Mouse (Mus musculus): ENCODE measurements at regions not wholly inside any gene's neighbourhood (a gene's known extent, or its start where the extent isn't known, plus 50 kb on each side); places are given as distances from the start of the nearest gene placed in this dataset.
A peak's percentile ranks its signal among the peaks of the same experiment; 100 is the strongest.

- no peak for ATAC-seq (ENCODE audit: insufficient read depth, low FRiP score)
- WGBS, result 56% methylated on average over 7 of the region's 7 CpGs
Observed at GRCm38 (mm10) chr2:92525628-92526027, 65.3 kb upstream of the Slc35c1 start.

GRCm38 (mm10) chr2:92525062-92525623 lies 64.8 kb upstream of the Slc35c1 start:
- Histone ChIP-seq H3K4me2 (ENCODE audit: low read depth, low read length) (no peak overlapping the region), H3K4me1 (ENCODE audit: control insufficient read depth, insufficient read depth, low read length) (peaks cover 10% of the 10 kb centered on the region; the same call in 1 of the 2 replicates), H3K4me3 (replicated peaks; ENCODE audit: low read length) (no peak overlapping the region), H3K27me3 (ENCODE audit: control insufficient read depth, insufficient read depth, low read length) (no peaks in the 10 kb centered on the region), H3K9ac (ENCODE audit: low read length) (no peak overlapping the region), H3K27ac (ENCODE audit: low read length) (no peak overlapping the region), H3K9me3 (replicated peaks; ENCODE audit: control insufficient read depth, low read length) (no peaks in the 10 kb centered on the region), H3K36me3 (ENCODE audit: control insufficient read depth, insufficient read depth, low read length) (no peaks in the 10 kb centered on the region)
- 76% methylated on average over 10 of the region's 10 CpGs for WGBS
- ATAC-seq (ENCODE audit: insufficient read depth, low FRiP score), result no peak

More at GRCm38 (mm10) chr2:92525628-92526027, 65.3 kb upstream of the Slc35c1 start:
- no peak overlapping the region for H3K9ac ChIP-seq (ENCODE audit: low read length)
- no peaks in the 10 kb centered on the region for H3K36me3 ChIP-seq (ENCODE audit: control insufficient read depth, insufficient read depth, low read length)
- no peak overlapping the region for H3K4me2 ChIP-seq (ENCODE audit: low read depth, low read length)
- H3K27ac ChIP-seq (ENCODE audit: low read length), result no peak overlapping the region
- H3K9me3 ChIP-seq (replicated peaks; ENCODE audit: control insufficient read depth, low read length), result no peaks in the 10 kb centered on the region
- H3K27me3 ChIP-seq (ENCODE audit: control insufficient read depth, insufficient read depth, low read length), result no peaks in the 10 kb centered on the region
- H3K4me3 ChIP-seq (replicated peaks; ENCODE audit: low read length), result no peak overlapping the region
- peaks cover 10% of the 10 kb centered on the region; the same call in 1 of the 2 replicates for H3K4me1 ChIP-seq (ENCODE audit: control insufficient read depth, insufficient read depth, low read length)

- 90% methylated on average over 9 of the region's 9 CpGs for WGBS
- Histone ChIP-seq H3K4me2 (ENCODE audit: low read depth, low read length) (no peak overlapping the region), H3K9me3 (replicated peaks; ENCODE audit: control insufficient read depth, low read length) (no peaks in the 10 kb centered on the region)
Observed at GRCm38 (mm10) chr2:92524346-92524905, 64.1 kb upstream of the Slc35c1 start.

GRCm38 (mm10) chr2:92523321-92523895 lies 63.1 kb upstream of the Slc35c1 start:
- no peak overlapping the region for H3K4me2 ChIP-seq (ENCODE audit: low read depth, low read length)
- no peaks in the 10 kb centered on the region for H3K27me3 ChIP-seq (ENCODE audit: control insufficient read depth, insufficient read depth, low read length)
- peaks cover 4% of the 10 kb centered on the region; the same call in 1 of the 2 replicates for H3K4me1 ChIP-seq (ENCODE audit: control insufficient read depth, insufficient read depth, low read length)
- H3K9ac ChIP-seq (ENCODE audit: low read length), result no peak overlapping the region
- WGBS, result 44% methylated on average over 13 of the region's 13 CpGs
- ATAC-seq (ENCODE audit: insufficient read depth, low FRiP score), result peak; percentile 49; the same call in 1 of the 2 replicates
- no peaks in the 10 kb centered on the region for H3K9me3 ChIP-seq (replicated peaks; ENCODE audit: control insufficient read depth, low read length)
- no peak overlapping the region for H3K4me3 ChIP-seq (replicated peaks; ENCODE audit: low read length)
- no peaks in the 10 kb centered on the region for H3K36me3 ChIP-seq (ENCODE audit: control insufficient read depth, insufficient read depth, low read length)
- H3K27ac ChIP-seq (ENCODE audit: low read length), result peak overlapping the region; percentile 22; the same call in 1 of the 2 replicates

More at GRCm38 (mm10) chr2:92524346-92524905, 64.1 kb upstream of the Slc35c1 start:
- Histone ChIP-seq H3K27me3 (ENCODE audit: control insufficient read depth, insufficient read depth, low read length) (no peaks in the 10 kb centered on the region), H3K9ac (ENCODE audit: low read length) (no peak overlapping the region), H3K4me3 (replicated peaks; ENCODE audit: low read length) (no peak overlapping the region), H3K27ac (ENCODE audit: low read length) (no peak overlapping the region), H3K4me1 (ENCODE audit: control insufficient read depth, insufficient read depth, low read length) (peaks cover 10% of the 10 kb centered on the region; the same call in 1 of the 2 replicates), H3K36me3 (ENCODE audit: control insufficient read depth, insufficient read depth, low read length) (no peaks in the 10 kb centered on the region)
- ATAC-seq (ENCODE audit: insufficient read depth, low FRiP score), result no peak

- no peaks in the 10 kb centered on the region for H3K36me3 ChIP-seq (ENCODE audit: control insufficient read depth, insufficient read depth, low read length)
- no peak overlapping the region for H3K9ac ChIP-seq (ENCODE audit: low read length)
- no peak overlapping the region for H3K4me2 ChIP-seq (ENCODE audit: low read depth, low read length)
- ATAC-seq (ENCODE audit: insufficient read depth, low FRiP score), result no peak
- H3K4me3 ChIP-seq (replicated peaks; ENCODE audit: low read length), result no peak overlapping the region
- no peaks in the 10 kb centered on the region for H3K27me3 ChIP-seq (ENCODE audit: control insufficient read depth, insufficient read depth, low read length)
- WGBS, result 68% methylated on average over 8 of the region's 8 CpGs
- H3K9me3 ChIP-seq (replicated peaks; ENCODE audit: control insufficient read depth, low read length), result no peaks in the 10 kb centered on the region
- H3K27ac ChIP-seq (ENCODE audit: low read length), result no peak overlapping the region
- no peaks in the 10 kb centered on the region for H3K4me1 ChIP-seq (ENCODE audit: control insufficient read depth, insufficient read depth, low read length)
Observed at GRCm38 (mm10) chr2:92521527-92521926, 61.2 kb upstream of the Slc35c1 start.

GRCm38 (mm10) chr2:92519396-92519795 lies 59.1 kb upstream of the Slc35c1 start:
- H3K36me3 ChIP-seq (ENCODE audit: control insufficient read depth, insufficient read depth, low read length), result no peaks in the 10 kb centered on the region
- H3K27ac ChIP-seq (ENCODE audit: low read length), result no peak overlapping the region
- WGBS, result 83% methylated on average over 8 of the region's 8 CpGs
- no peak overlapping the region for H3K4me2 ChIP-seq (ENCODE audit: low read depth, low read length)
- no peaks in the 10 kb centered on the region for H3K4me1 ChIP-seq (ENCODE audit: control insufficient read depth, insufficient read depth, low read length)
- no peaks in the 10 kb centered on the region for H3K9me3 ChIP-seq (replicated peaks; ENCODE audit: control insufficient read depth, low read length)
- H3K27me3 ChIP-seq (ENCODE audit: control insufficient read depth, insufficient read depth, low read length), result no peaks in the 10 kb centered on the region
- no peak overlapping the region for H3K4me3 ChIP-seq (replicated peaks; ENCODE audit: low read length)
- ATAC-seq (ENCODE audit: insufficient read depth, low FRiP score), result no peak
- no peak overlapping the region for H3K9ac ChIP-seq (ENCODE audit: low read length)

GRCm38 (mm10) chr2:92518891-92519290 lies 58.6 kb upstream of the Slc35c1 start:
- Histone ChIP-seq H3K4me2 (ENCODE audit: low read depth, low read length) (no peak overlapping the region), H3K9me3 (replicated peaks; ENCODE audit: control insufficient read depth, low read length) (no peaks in the 10 kb centered on the region), H3K36me3 (ENCODE audit: control insufficient read depth, insufficient read depth, low read length) (no peaks in the 10 kb centered on the region), H3K4me1 (ENCODE audit: control insufficient read depth, insufficient read depth, low read length) (no peaks in the 10 kb centered on the region), H3K9ac (ENCODE audit: low read length) (no peak overlapping the region), H3K27me3 (ENCODE audit: control insufficient read depth, insufficient read depth, low read length) (no peaks in the 10 kb centered on the region), H3K4me3 (replicated peaks; ENCODE audit: low read length) (no peak overlapping the region), H3K27ac (ENCODE audit: low read length) (no peak overlapping the region)
- WGBS, result 69% methylated on average over 8 of the region's 8 CpGs
- no peak for ATAC-seq (ENCODE audit: insufficient read depth, low FRiP score)

- Histone ChIP-seq H3K27ac (ENCODE audit: low read length) (no peak overlapping the region), H3K9ac (ENCODE audit: low read length) (no peak overlapping the region), H3K4me1 (ENCODE audit: control insufficient read depth, insufficient read depth, low read length) (no peaks in the 10 kb centered on the region), H3K9me3 (replicated peaks; ENCODE audit: control insufficient read depth, low read length) (no peaks in the 10 kb centered on the region), H3K4me2 (ENCODE audit: low read depth, low read length) (no peak overlapping the region), H3K27me3 (ENCODE audit: control insufficient read depth, insufficient read depth, low read length) (no peaks in the 10 kb centered on the region), H3K4me3 (replicated peaks; ENCODE audit: low read length) (no peak overlapping the region), H3K36me3 (ENCODE audit: control insufficient read depth, insufficient read depth, low read length) (no peaks in the 10 kb centered on the region)
- WGBS, result 50% methylated on average over 6 of the region's 6 CpGs
- ATAC-seq (ENCODE audit: insufficient read depth, low FRiP score), result no peak
Observed at GRCm38 (mm10) chr2:92514961-92515360, 54.6 kb upstream of the Slc35c1 start.

Measured in stomach, embryonic 16.5 days (tissue).